Mouse (Mus musculus) forebrain, embryonic 11.5 days (tissue): ENCODE results near the gene Pcyt1a. TPM values are rescaled to one million over a fixed set of nuclear protein-coding genes. Genes with fewer than 3 reads are reported as not detected.

Experiments used
- ATAC-seq: fragments of 200-750 bp; cut with Nextera tagmentation; replicated peaks from 2 replicates; pipeline ENCODE4 v1.8.0; 2017; ENCODE audit warnings: moderate TSS enrichment; ENCODE audit not compliant: low FRiP score
- DNase-seq: peaks from one replicate; pipeline ENCODE4 v3.0.0-alpha.2; 2017; ENCODE audit warnings: low spot score
- H3K27ac ChIP-seq: fragments of 300-500 bp; sonication (generic); 2 replicates; pipeline ENCODE4 v1.5.1; 2014; ENCODE audit warnings: low read depth, low read length
- H3K27me3 ChIP-seq: fragments of 300-500 bp; sonication (generic); 2 replicates; pipeline ENCODE4 v1.6.1; 2014; ENCODE audit warnings: mild to moderate bottlenecking, low read length, mixed read lengths; ENCODE audit not compliant: control insufficient read depth, insufficient read depth
- H3K36me3 ChIP-seq: fragments of 300-500 bp; sonication (generic); 2 replicates; pipeline ENCODE4 v1.6.1; 2014; ENCODE audit warnings: mild to moderate bottlenecking, low read length, moderate library complexity, mixed read lengths; ENCODE audit not compliant: control insufficient read depth, insufficient read depth
- H3K4me1 ChIP-seq: fragments of 300-500 bp; sonication (generic); replicated peaks from 2 replicates; pipeline ENCODE4 v1.6.1; 2014; ENCODE audit warnings: low read length, mixed read lengths; ENCODE audit not compliant: control insufficient read depth, insufficient read depth
- H3K4me2 ChIP-seq: fragments of 300-500 bp; sonication (generic); 2 replicates; pipeline ENCODE4 v1.6.1; 2014; ENCODE audit warnings: low read depth, mild to moderate bottlenecking, low read length, moderate library complexity, mixed read lengths; ENCODE audit not compliant: severe bottlenecking
- H3K4me3 ChIP-seq: fragments of 300-500 bp; sonication (generic); 2 replicates; pipeline ENCODE4 v1.5.1; 2014; ENCODE audit warnings: low read depth, low read length
- H3K9ac ChIP-seq: fragments of 300-500 bp; sonication (generic); 2 replicates; pipeline ENCODE4 v1.6.1; 2014; ENCODE audit warnings: low read length
- H3K9me3 ChIP-seq: fragments of 300-500 bp; sonication (generic); 2 replicates; pipeline ENCODE4 v1.6.1; 2016; ENCODE audit warnings: low read length, mixed read lengths; ENCODE audit not compliant: control insufficient read depth
- WGBS: fragments of 180-500 bp; shearing (Covaris S2); extraction: QIAGEN DNeasy Blood & Tissue Kit; methylation state at CpG from one replicate; pipeline ENCODE4 v1.1.7; 2014; 5-methylcytosine and 5-hydroxymethylcytosine counted together
- polyA plus RNA-seq: library from polyadenylated mRNA; unstranded; fragments of >200 nt; fragmentation: Nextera tagmentation; extraction: Ambion mirVana; gene quantifications from 2 replicates; pipeline ENCODE4 v1.2.1, GENCODE M21; 2014

Pcyt1a gene
- polyA plus RNA-seq = 41.9 and 45.3 TPM in 2 replicates

DNA sequence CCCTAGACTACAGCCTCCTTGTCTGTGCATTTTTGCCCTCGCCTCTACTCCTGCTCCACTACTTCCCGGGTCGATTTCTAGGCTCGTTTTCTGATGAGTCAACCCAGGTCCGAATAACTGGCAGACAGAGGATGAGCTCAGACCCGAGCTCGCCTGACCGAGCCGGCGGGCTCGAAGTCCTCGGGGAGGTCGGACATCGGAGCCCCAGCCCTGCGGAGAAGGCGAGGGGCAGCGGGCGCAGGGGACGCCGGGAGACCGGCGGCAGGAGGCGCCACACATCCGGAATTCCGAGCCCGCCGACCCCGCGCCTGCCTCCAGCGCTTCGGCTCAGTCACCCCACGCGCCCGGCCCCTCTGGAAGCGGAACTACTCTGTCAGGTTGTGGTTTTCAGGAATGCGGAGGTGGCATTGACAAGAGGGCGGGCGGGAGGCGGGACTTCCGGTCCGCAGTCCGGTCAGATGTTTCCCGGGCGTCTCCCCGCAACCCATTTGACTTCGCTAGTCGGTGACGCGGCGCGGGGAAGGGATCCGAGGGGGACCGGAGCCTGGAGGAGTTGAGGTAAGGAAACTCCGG, at the start of gene Pcyt1a:
TSS of gene Pcyt1a (plus strand) at position 448 of the 573 bp plus-strand sequence.
- Histone ChIP-seq H3K4me3 (peak within 1 kb of the TSS; percentile 77), H3K9me3 (no peaks in the 10 kb centered on the region), H3K36me3 (no peaks in the 10 kb centered on the region), H3K9ac (peak within 1 kb of the TSS; percentile 82), H3K4me2 (peak within 1 kb of the TSS; percentile 93), H3K27ac (peak within 1 kb of the TSS; percentile 80), H3K27me3 (no peaks in the 10 kb centered on the region), H3K4me1 (peaks cover 2% of the 10 kb centered on the region; the same call in 1 of the 2 replicates)
- ATAC-seq (peak; percentile 97), DNase-seq (peak; percentile 96)
- WGBS = under 1% methylated on average over 52 of the region's 54 CpGs

DNA sequence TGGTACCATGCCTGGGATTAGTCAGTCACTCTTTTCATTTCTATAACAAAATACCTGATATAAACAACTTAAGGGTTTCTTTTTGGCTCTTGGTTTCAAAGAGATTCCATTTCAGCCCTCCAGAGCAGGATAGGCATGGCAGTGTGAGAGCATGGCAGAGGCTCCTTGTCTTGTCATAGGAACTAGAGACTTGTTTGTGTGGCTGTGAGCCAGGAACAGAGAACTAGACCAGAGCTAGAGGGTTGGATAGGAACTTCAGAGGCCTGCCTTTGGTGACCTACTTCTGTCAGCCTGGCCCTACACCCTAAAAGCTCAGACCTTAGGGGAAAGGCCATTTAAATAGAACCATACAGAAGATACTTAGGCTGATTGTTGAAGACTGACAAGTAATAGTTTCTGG, 47.8 kb upstream of the Pcyt1a start:
- no peaks in the 10 kb centered on the region for H3K9me3 ChIP-seq
- ATAC-seq = no peak
- no peaks in the 10 kb centered on the region for H3K4me1 ChIP-seq
- H3K9ac ChIP-seq = no peak overlapping the region
- no peaks in the 10 kb centered on the region for H3K27me3 ChIP-seq
- H3K4me2 ChIP-seq = no peak overlapping the region
- H3K4me3 ChIP-seq = no peak overlapping the region
- no peak overlapping the region for H3K27ac ChIP-seq
- peaks cover 11% of the 10 kb centered on the region; the same call in 1 of the 2 replicates for H3K36me3 ChIP-seq
- DNase-seq = no peak

DNA sequence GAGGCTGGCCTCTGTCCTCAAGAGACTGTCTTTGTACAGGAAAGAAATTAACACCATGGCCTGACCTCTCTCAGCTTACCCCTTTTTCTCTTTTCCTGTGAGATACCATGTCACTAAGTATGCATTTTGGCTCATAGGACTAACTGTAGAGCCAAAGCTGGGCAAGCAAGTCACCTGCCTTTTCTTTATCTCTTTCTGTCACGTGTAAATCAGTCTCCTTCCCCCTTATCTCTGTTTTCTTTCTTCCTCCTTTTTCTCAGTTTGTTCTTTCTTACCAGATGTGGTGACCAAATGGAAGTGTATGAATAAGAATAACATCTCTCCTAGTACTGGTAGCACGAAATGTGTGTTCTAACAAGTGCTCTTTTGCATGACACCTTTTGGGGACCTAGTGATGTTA, 45.8 kb upstream of the Pcyt1a start:
- Histone ChIP-seq H3K27me3 (no peaks in the 10 kb centered on the region), H3K9ac (no peak overlapping the region), H3K9me3 (no peaks in the 10 kb centered on the region), H3K27ac (no peak overlapping the region), H3K4me3 (no peak overlapping the region), H3K4me1 (no peaks in the 10 kb centered on the region), H3K36me3 (peaks cover 4% of the 10 kb centered on the region; the same call in 1 of the 2 replicates), H3K4me2 (no peak overlapping the region)
- DNase-seq (no peak), ATAC-seq (no peak)
- 82% methylated on average over 2 of the region's 2 CpGs for WGBS

DNA sequence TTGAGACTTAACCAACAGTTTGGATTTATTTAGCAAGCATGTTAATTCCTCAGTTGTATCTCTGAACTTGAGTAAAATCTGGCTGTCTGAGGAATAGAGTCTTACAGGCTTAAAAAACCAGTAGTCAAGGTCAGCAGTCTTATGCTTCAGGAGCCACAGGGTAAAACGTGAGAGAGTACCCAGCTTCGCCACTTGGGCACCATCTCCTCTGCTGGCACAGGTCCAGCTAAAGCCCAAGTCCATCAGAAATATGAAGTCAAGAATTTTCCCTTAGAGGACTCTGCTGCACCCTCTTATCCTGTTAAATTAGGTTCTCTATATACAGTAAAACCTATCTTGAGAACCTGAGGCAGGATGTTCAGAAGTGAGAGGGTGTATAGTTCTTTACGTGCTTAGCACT, 43.9 kb upstream of the Pcyt1a start:
- ATAC-seq (no peak), DNase-seq (no peak)
- no peak overlapping the region for H3K4me2 ChIP-seq
- H3K9ac ChIP-seq = no peak overlapping the region
- H3K27ac ChIP-seq = no peak overlapping the region
- no peak overlapping the region for H3K4me3 ChIP-seq
- H3K27me3 ChIP-seq = no peaks in the 10 kb centered on the region
- WGBS = 92% methylated on average over 3 of the region's 3 CpGs
- no peaks in the 10 kb centered on the region for H3K4me1 ChIP-seq
- no peaks in the 10 kb centered on the region for H3K9me3 ChIP-seq
- peaks cover 4% of the 10 kb centered on the region; the same call in 1 of the 2 replicates for H3K36me3 ChIP-seq

DNA sequence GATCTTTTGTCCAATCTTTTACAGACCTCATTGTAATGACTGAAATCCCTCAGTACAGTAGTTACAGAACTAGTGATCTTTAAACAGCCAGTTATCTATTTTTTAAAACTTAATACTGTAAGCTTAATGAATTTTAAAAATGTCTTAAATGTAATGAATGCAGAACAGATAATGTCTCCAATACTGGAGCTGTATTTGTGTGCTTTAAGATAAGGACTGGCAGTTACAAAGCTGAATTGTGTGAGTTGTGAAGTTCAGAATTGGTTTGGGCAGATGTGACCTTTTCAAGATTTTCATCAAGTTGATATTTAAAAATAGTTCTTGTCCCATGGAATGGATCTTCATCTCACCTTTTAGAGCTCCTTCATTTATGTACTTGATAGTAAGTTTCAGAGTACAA, 41.7 kb upstream of the Pcyt1a start:
- ATAC-seq (no peak), DNase-seq (no peak)
- Histone ChIP-seq H3K9ac (no peak overlapping the region), H3K27ac (no peak overlapping the region), H3K27me3 (no peaks in the 10 kb centered on the region), H3K4me3 (no peak overlapping the region), H3K36me3 (peaks cover 4% of the 10 kb centered on the region; the same call in 1 of the 2 replicates), H3K9me3 (no peaks in the 10 kb centered on the region), H3K4me1 (no peaks in the 10 kb centered on the region), H3K4me2 (no peak overlapping the region)

DNA sequence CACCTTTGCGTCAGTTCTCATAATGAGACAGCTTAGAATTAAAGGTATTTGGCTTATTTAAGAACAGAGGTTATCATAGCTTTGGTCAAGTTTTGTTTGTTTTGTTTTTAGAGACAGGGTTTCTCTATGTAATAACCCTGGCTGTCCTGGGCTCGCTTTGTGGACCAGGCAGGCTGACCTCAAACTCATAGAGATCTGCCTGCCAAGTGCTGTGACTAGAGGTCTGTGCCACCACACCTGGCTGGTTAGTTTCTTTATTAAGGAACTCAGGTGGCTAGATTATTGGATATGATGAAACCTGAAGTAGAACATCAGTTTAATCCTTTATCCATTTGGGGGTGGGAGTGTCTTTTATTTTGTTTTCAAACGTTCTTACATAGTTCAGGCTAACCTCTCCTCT, 40.9 kb upstream of the Pcyt1a start:
- H3K9me3 ChIP-seq = no peaks in the 10 kb centered on the region
- no peak overlapping the region for H3K27ac ChIP-seq
- H3K4me3 ChIP-seq = no peak overlapping the region
- H3K36me3 ChIP-seq = peaks cover 2% of the 10 kb centered on the region; the same call in 1 of the 2 replicates
- H3K4me2 ChIP-seq = no peak overlapping the region
- H3K4me1 ChIP-seq = no peaks in the 10 kb centered on the region
- ATAC-seq (no peak), DNase-seq (no peak)
- no peak overlapping the region for H3K9ac ChIP-seq
- H3K27me3 ChIP-seq = no peaks in the 10 kb centered on the region
- WGBS = 89% methylated on average over 3 of the region's 3 CpGs

DNA sequence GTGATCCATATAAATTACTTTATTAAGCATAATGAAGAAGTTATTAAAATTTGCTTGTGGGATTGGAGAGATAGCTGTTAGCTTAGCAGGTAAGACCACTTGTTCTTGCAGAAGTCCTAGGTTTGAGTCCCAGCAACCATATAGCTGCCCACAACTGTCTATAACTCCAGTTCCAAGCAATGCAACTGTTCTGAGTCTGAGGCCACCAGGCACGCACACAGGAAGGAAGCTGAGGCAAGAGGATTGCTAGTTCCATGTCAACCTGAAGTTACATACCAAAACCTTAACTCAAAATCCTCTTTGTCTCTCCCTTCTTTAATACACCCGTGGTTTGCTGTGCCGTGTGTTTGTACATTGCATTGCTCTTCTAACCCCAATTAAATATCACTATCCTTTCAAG, 39.8 kb upstream of the Pcyt1a start:
- no peaks in the 10 kb centered on the region for H3K9me3 ChIP-seq
- H3K27ac ChIP-seq = no peak overlapping the region
- no peaks in the 10 kb centered on the region for H3K4me1 ChIP-seq
- WGBS = 93% methylated on average over 3 of the region's 3 CpGs
- no peak for DNase-seq
- no peak overlapping the region for H3K4me2 ChIP-seq
- H3K27me3 ChIP-seq = no peaks in the 10 kb centered on the region
- no peaks in the 10 kb centered on the region for H3K36me3 ChIP-seq
- H3K4me3 ChIP-seq = no peak overlapping the region
- no peak overlapping the region for H3K9ac ChIP-seq
- ATAC-seq = no peak

DNA sequence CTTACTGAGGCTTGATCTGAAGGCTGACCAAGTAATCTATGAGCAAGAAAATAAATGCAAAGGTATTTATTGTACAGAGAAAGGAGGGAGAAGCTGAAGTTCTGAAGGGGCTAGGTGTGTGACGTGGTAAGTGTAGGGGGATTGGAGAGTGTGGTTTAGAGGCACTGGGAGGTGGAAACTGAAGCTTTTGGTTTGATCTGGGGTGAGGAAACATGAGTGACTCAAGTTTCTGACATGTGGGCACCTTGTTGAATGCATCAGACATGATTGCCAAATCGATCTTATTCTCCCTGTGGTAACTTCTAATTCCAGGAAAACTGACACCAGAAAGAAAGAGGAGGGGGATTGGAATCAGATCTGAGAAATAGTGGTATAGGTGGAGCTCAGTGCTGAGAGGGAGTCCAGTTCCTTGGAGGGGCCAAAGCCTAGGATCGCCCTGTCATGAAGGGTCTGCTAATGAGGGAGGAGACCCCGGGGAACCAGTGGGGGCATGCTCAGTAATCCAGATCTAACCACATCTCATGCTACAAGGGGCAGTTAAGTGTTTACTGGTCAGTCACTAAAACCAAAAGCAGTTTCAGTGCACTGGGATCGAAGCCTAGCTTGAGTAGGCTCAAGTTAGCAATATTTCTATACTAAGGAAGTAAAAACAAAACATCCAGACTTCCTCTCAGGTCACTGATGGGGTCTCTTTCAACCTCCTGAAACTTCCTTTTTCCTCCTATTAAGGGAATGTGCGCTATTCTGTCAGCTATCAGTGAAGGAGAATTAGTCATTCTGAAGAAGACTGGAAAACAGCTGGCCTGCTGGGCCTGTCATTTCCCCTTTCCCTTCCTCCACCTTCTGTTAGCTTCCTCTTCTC, 34.8 kb upstream of the Pcyt1a start:
- H3K27me3 ChIP-seq = no peaks in the 10 kb centered on the region
- no peak overlapping the region for H3K4me3 ChIP-seq
- WGBS = 75% methylated on average over 6 of the region's 6 CpGs
- no peaks in the 10 kb centered on the region for H3K4me1 ChIP-seq
- DNase-seq (no peak), ATAC-seq (no peak)
- no peaks in the 10 kb centered on the region for H3K9me3 ChIP-seq
- no peak overlapping the region for H3K27ac ChIP-seq
- no peak overlapping the region for H3K9ac ChIP-seq
- H3K4me2 ChIP-seq = no peak overlapping the region
- H3K36me3 ChIP-seq = no peaks in the 10 kb centered on the region

DNA sequence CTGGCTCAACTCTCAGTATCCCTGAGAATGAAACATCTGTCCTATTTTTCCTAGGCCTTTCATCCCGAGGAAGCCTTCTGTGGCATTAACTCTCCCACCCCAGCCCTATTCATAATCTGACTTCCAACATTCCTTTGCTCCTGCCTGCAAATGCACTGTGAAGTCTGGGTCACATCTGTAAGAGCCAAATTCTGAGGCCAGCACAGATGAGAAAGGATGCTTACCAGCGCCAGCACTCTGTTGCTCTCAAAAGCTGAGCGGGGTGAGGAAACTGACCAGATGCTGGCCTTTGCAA, 34.2 kb upstream of the Pcyt1a start:
- Histone ChIP-seq H3K4me3 (no peak overlapping the region), H3K36me3 (no peaks in the 10 kb centered on the region), H3K4me2 (no peak overlapping the region), H3K27ac (no peak overlapping the region), H3K9me3 (no peaks in the 10 kb centered on the region), H3K9ac (no peak overlapping the region), H3K4me1 (no peaks in the 10 kb centered on the region), H3K27me3 (no peaks in the 10 kb centered on the region)
- WGBS = 58% methylated on average over 3 of the region's 3 CpGs
- DNase-seq = no peak
- ATAC-seq = no peak
